Mouse (Mus musculus) urinary bladder, adult 18-20 months (tissue): ENCODE results near the gene Cdkl4.
A peak's percentile ranks its signal among the peaks of the same experiment; 100 is the strongest.
"Not testable (repeated sequence)": the region's sequence is repeated elsewhere in the genome, so short reads cannot be mapped to it uniquely, and the experiment has no call there.

Experiments used
- DNase-seq, 2 experiments: peaks; one replicate each; pipeline ENCODE4 v3.0.0; 2022; ENCODE audit warnings: low spot score in 2 of 2, mixed read lengths in 2 of 2

Cdkl4 gene

GRCm38 (mm10) chr17:80577639-80578038 is at the start of gene Cdkl4:
TSS of gene Cdkl4 (minus strand) at chr17:80577813.
- DNase-seq: no peak

- no peak for DNase-seq
Measured at GRCm38 (mm10) chr17:80624979-80625378, 47.4 kb upstream of the Cdkl4 start.

- DNase-seq: no peak
Measured at GRCm38 (mm10) chr17:80621691-80622090, 44.1 kb upstream of the Cdkl4 start.

GRCm38 (mm10) chr17:80620786-80621423 is 43.3 kb upstream of the Cdkl4 start:
- DNase-seq: peak; percentile 20 to 32

GRCm38 (mm10) chr17:80619556-80619955 is 41.9 kb upstream of the Cdkl4 start:
- DNase-seq: no peak

- DNase-seq: no peak
Measured at GRCm38 (mm10) chr17:80618890-80619289, 41.3 kb upstream of the Cdkl4 start.

- no peak for DNase-seq
Measured at GRCm38 (mm10) chr17:80603806-80604205, 26.2 kb upstream of the Cdkl4 start.

GRCm38 (mm10) chr17:80603079-80603625 is 25.5 kb upstream of the Cdkl4 start:
- DNase-seq: no peak

GRCm38 (mm10) chr17:80601371-80601770 is 23.8 kb upstream of the Cdkl4 start:
- no peak for DNase-seq

- DNase-seq: no peak
Measured at GRCm38 (mm10) chr17:80583051-80583450, 5.4 kb upstream of the Cdkl4 start.

- DNase-seq: no peak
Measured at GRCm38 (mm10) chr17:80579901-80580300, 2.3 kb upstream of the Cdkl4 start.

- DNase-seq: no peak
Measured at GRCm38 (mm10) chr17:80579089-80579488, 1.5 kb upstream of the Cdkl4 start.

- no peak for DNase-seq
Measured at GRCm38 (mm10) chr17:80578041-80578440, 428 bp upstream of the Cdkl4 start.

- DNase-seq: no peak
Measured at GRCm38 (mm10) chr17:80577214-80577613, 399 bp downstream of the Cdkl4 start.

- DNase-seq: no peak
Measured at GRCm38 (mm10) chr17:80575008-80575407, 2.6 kb downstream of the Cdkl4 start.

- no peak for DNase-seq
Measured at GRCm38 (mm10) chr17:80574471-80574965, 3.1 kb downstream of the Cdkl4 start.

- DNase-seq: no peak
Measured at GRCm38 (mm10) chr17:80572187-80572935, 5.3 kb downstream of the Cdkl4 start.

- DNase-seq: no peak
Measured at GRCm38 (mm10) chr17:80571460-80571859, 6.2 kb downstream of the Cdkl4 start.

- DNase-seq: not testable (repeated sequence)
Measured at GRCm38 (mm10) chr17:80569718-80570117, 7.9 kb downstream of the Cdkl4 start.

GRCm38 (mm10) chr17:80568842-80569601 is 8.6 kb downstream of the Cdkl4 start:
- no peak for DNase-seq

GRCm38 (mm10) chr17:80568441-80568840 is 9.2 kb downstream of the Cdkl4 start:
- no peak for DNase-seq

GRCm38 (mm10) chr17:80564611-80564924 is 13.0 kb downstream of the Cdkl4 start:
- DNase-seq: no peak
